Mouse (Mus musculus) CH12.LX (cell line): ENCODE data around the gene Naa40. TPM values are rescaled to one million over a fixed set of nuclear protein-coding genes. Genes with fewer than 3 reads are reported as not detected.
A peak's percentile ranks its signal among the peaks of the same experiment; 100 is the strongest.

ENCODE experiments used
- DNase-seq: peaks from one replicate; pipeline ENCODE4 v3.0.0-alpha.2; 2013; ENCODE audit errors: extremely low read depth
- H3K27ac ChIP-seq: 2 replicates; pipeline ENCODE4 v1.5.1; 2012; ENCODE audit warnings: low read depth, mild to moderate bottlenecking, control low read depth, moderate library complexity; ENCODE audit not compliant: insufficient read depth
- H3K27me3 ChIP-seq: replicated peaks from 2 replicates; pipeline ENCODE3; 2012; ENCODE audit warnings: inconsistent platforms
- H3K36me3 ChIP-seq, 2 experiments: replicated peaks in 1 of 2; 2 replicates each; pipeline versions ENCODE3 to v1.6.1; 2012; ENCODE audit warnings: inconsistent platforms in 1 of 2, low read length in 1 of 2, mild to moderate bottlenecking in 1 of 2, mixed read lengths in 1 of 2, moderate library complexity in 1 of 2; ENCODE audit not compliant: control insufficient read depth in 1 of 2, insufficient read depth in 1 of 2
- H3K4me1 ChIP-seq, 2 experiments: 2 replicates each; pipeline ENCODE4 v1.6.1; 2012; ENCODE audit warnings: inconsistent platforms in 1 of 2, moderate library complexity in 1 of 2; ENCODE audit not compliant: insufficient read depth in 2 of 2, control insufficient read depth in 1 of 2
- H3K4me2 ChIP-seq: 2 replicates; pipeline ENCODE4 v1.6.1; 2012; ENCODE audit warnings: low read depth, mild to moderate bottlenecking, control low read depth; ENCODE audit not compliant: poor library complexity, insufficient read depth, severe bottlenecking
- H3K4me3 ChIP-seq, 3 experiments: fragments of 150-350 bp in 1 of 3; sonication (generic) in 1 of 3; replicated peaks in 1 of 3; 2 replicates each; pipeline versions ENCODE3 to v1.5.1; 2011 to 2012; ENCODE audit warnings: low read depth in 2 of 3, low read length in 2 of 3, mild to moderate bottlenecking in 2 of 3, moderate library complexity in 2 of 3, control low read depth in 1 of 3, improper control_type of control experiment in 1 of 3, inconsistent platforms in 1 of 3, mixed read lengths in 1 of 3; ENCODE audit not compliant: poor library complexity in 1 of 3
- H3K79me2 ChIP-seq: replicated peaks from 2 replicates; pipeline ENCODE4 v1.6.1; 2012; ENCODE audit warnings: mild to moderate bottlenecking, moderate library complexity; ENCODE audit not compliant: control insufficient read depth, poor library complexity, insufficient read depth, severe bottlenecking; ENCODE audit errors: extremely low read depth
- H3K9ac ChIP-seq: 2 replicates; pipeline ENCODE4 v1.6.1; 2012; ENCODE audit warnings: low read depth, mild to moderate bottlenecking, control low read depth, moderate library complexity; ENCODE audit not compliant: insufficient read depth
- H3K9me3 ChIP-seq: replicated peaks from 2 replicates; pipeline ENCODE3; 2012; ENCODE audit warnings: low read length, inconsistent platforms, mixed read lengths
- BHLHE40 ChIP-seq: IDR thresholded peaks from 2 replicates; pipeline ENCODE4 v1.6.1; 2011; ENCODE audit warnings: mild to moderate bottlenecking, low read depth, low read length, improper control_type of control experiment
- CHD1 ChIP-seq: IDR thresholded peaks from 2 replicates; pipeline ENCODE4 v1.6.1; 2012; ENCODE audit warnings: low read depth, low read length, improper control_type of control experiment, inconsistent platforms
- CHD2 ChIP-seq: IDR thresholded peaks from 2 replicates; pipeline ENCODE4 v1.6.1; 2011; ENCODE audit warnings: low read length, improper control_type of control experiment
- CTCF ChIP-seq, 2 experiments: IDR thresholded peaks in 1 of 2; conservative IDR thresholded peaks in 1 of 2; 2 replicates each; pipeline ENCODE4 v1.5.1; 2011 to 2012; ENCODE audit warnings: low read depth in 2 of 2, low read length in 2 of 2, improper control_type of control experiment in 1 of 2, inconsistent platforms in 1 of 2, mild to moderate bottlenecking in 1 of 2, moderate library complexity in 1 of 2
- E2F4 ChIP-seq: IDR thresholded peaks from 2 replicates; pipeline ENCODE4 v1.6.1; 2011; ENCODE audit warnings: low read depth, low read length, improper control_type of control experiment; ENCODE audit not compliant: insufficient replicate concordance
- ELF1 ChIP-seq: IDR thresholded peaks from 2 replicates; pipeline ENCODE4 v1.6.1; 2014; ENCODE audit warnings: low read depth, mild to moderate bottlenecking, inconsistent platforms, low read length, improper control_type of control experiment
- EP300 ChIP-seq: IDR thresholded peaks from 2 replicates; pipeline ENCODE4 v1.6.1; 2011; ENCODE audit warnings: low read length, improper control_type of control experiment
- ETS1 ChIP-seq: conservative IDR thresholded peaks from 2 replicates; pipeline ENCODE4 v1.6.1; 2012; ENCODE audit warnings: low read depth, mild to moderate bottlenecking, inconsistent platforms, low read length, improper control_type of control experiment, moderate library complexity
- GABPA ChIP-seq: IDR thresholded peaks from 2 replicates; pipeline ENCODE4 v1.6.1; 2012; ENCODE audit warnings: low read depth, low read length, improper control_type of control experiment, inconsistent platforms; ENCODE audit not compliant: insufficient replicate concordance
- HCFC1 ChIP-seq: IDR thresholded peaks from 2 replicates; pipeline ENCODE4 v1.6.1; 2012; ENCODE audit warnings: low read depth, mild to moderate bottlenecking, inconsistent platforms, low read length, improper control_type of control experiment
- IRF4 ChIP-seq: IDR thresholded peaks from 2 replicates; pipeline ENCODE4 v1.6.1; 2014; ENCODE audit warnings: low read depth, mild to moderate bottlenecking, inconsistent platforms, low read length, improper control_type of control experiment
- JUN ChIP-seq: IDR thresholded peaks from 2 replicates; pipeline ENCODE4 v1.6.1; 2011; ENCODE audit warnings: low read depth, mild to moderate bottlenecking, low read length, improper control_type of control experiment, moderate library complexity; ENCODE audit not compliant: insufficient read depth
- JUND ChIP-seq: conservative IDR thresholded peaks from 2 replicates; pipeline ENCODE4 v1.6.1; 2011; ENCODE audit warnings: low read depth, low read length, improper control_type of control experiment
- KAT2A ChIP-seq: IDR thresholded peaks from 2 replicates; pipeline ENCODE4 v1.6.1; 2012; ENCODE audit warnings: low read length, improper control_type of control experiment, inconsistent platforms; ENCODE audit not compliant: insufficient replicate concordance
- MAFK ChIP-seq: IDR thresholded peaks from 2 replicates; pipeline ENCODE4 v1.6.1; 2011; ENCODE audit warnings: low read length, improper control_type of control experiment; ENCODE audit not compliant: insufficient replicate concordance
- MAX ChIP-seq: IDR thresholded peaks from 2 replicates; pipeline ENCODE4 v1.6.1; 2011; ENCODE audit warnings: low read length, improper control_type of control experiment
- MAZ ChIP-seq: IDR thresholded peaks from 2 replicates; pipeline ENCODE4 v1.6.1; 2012; ENCODE audit warnings: low read depth, mild to moderate bottlenecking, inconsistent platforms, low read length, improper control_type of control experiment, moderate library complexity
- MEF2A ChIP-seq: IDR thresholded peaks from 2 replicates; pipeline ENCODE4 v1.6.1; 2014; ENCODE audit warnings: low read depth, mild to moderate bottlenecking, inconsistent platforms, low read length, improper control_type of control experiment, borderline replicate concordance
- MXI1 ChIP-seq: IDR thresholded peaks from 2 replicates; pipeline ENCODE4 v1.6.1; 2011; ENCODE audit warnings: mild to moderate bottlenecking, low read depth, low read length, improper control_type of control experiment
- MYC ChIP-seq: IDR thresholded peaks from 2 replicates; pipeline ENCODE4 v1.6.1; 2011; ENCODE audit warnings: low read depth, mild to moderate bottlenecking, improper control_type of control experiment, low read length
- NELFE ChIP-seq: IDR thresholded peaks from 2 replicates; pipeline ENCODE4 v1.6.1; 2011; ENCODE audit warnings: low read depth, low read length, improper control_type of control experiment
- NRF1 ChIP-seq: IDR thresholded peaks from 2 replicates; pipeline ENCODE4 v1.6.1; 2014; ENCODE audit warnings: low read depth, mild to moderate bottlenecking, inconsistent platforms, low read length, improper control_type of control experiment, moderate library complexity
- PAX5 ChIP-seq: IDR thresholded peaks from 2 replicates; pipeline ENCODE4 v1.6.1; 2012; ENCODE audit warnings: low read length, inconsistent platforms, mixed read lengths
- POLR2A ChIP-seq: IDR thresholded peaks from 2 replicates; pipeline ENCODE4 v1.6.1; 2011; ENCODE audit warnings: low read depth, mild to moderate bottlenecking, improper control_type of control experiment, low read length
- POLR2AphosphoS2 ChIP-seq: IDR thresholded peaks from 2 replicates; pipeline ENCODE4 v1.6.1; 2011; ENCODE audit warnings: low read depth, low read length, improper control_type of control experiment
- RAD21 ChIP-seq: IDR thresholded peaks from 2 replicates; pipeline ENCODE4 v1.6.1; 2011; ENCODE audit warnings: low read depth, mild to moderate bottlenecking, low read length, improper control_type of control experiment, moderate library complexity
- RCOR1 ChIP-seq: conservative IDR thresholded peaks from 2 replicates; pipeline ENCODE4 v1.6.1; 2012; ENCODE audit warnings: low read depth, mild to moderate bottlenecking, inconsistent platforms, low read length, improper control_type of control experiment
- SIN3A ChIP-seq: IDR thresholded peaks from 2 replicates; pipeline ENCODE4 v1.6.1; 2012; ENCODE audit warnings: low read length, improper control_type of control experiment, inconsistent platforms
- SMC3 ChIP-seq: IDR thresholded peaks from 2 replicates; pipeline ENCODE4 v1.6.1; 2011; ENCODE audit warnings: low read depth, low read length, improper control_type of control experiment
- TBP ChIP-seq: conservative IDR thresholded peaks from 2 replicates; pipeline ENCODE4 v1.6.1; 2011; ENCODE audit warnings: low read depth, low read length, improper control_type of control experiment
- TCF12 ChIP-seq: IDR thresholded peaks from 2 replicates; pipeline ENCODE4 v1.6.1; 2014; ENCODE audit warnings: low read depth, mild to moderate bottlenecking, inconsistent platforms, low read length, improper control_type of control experiment
- UBTF ChIP-seq: IDR thresholded peaks from 2 replicates; pipeline ENCODE4 v1.6.1; 2012; ENCODE audit warnings: low read depth, mild to moderate bottlenecking, inconsistent platforms, low read length, improper control_type of control experiment, moderate library complexity
- USF1 ChIP-seq: IDR thresholded peaks from 2 replicates; pipeline ENCODE4 v1.6.1; 2014; ENCODE audit warnings: low read depth, mild to moderate bottlenecking, inconsistent platforms, low read length, improper control_type of control experiment
- USF2 ChIP-seq: conservative IDR thresholded peaks from 2 replicates; pipeline ENCODE4 v1.6.1; 2011; ENCODE audit warnings: low read depth, low read length, improper control_type of control experiment
- ZC3H11A ChIP-seq: IDR thresholded peaks from 2 replicates; pipeline ENCODE4 v1.6.1; 2012; ENCODE audit warnings: low read depth, mild to moderate bottlenecking, inconsistent platforms, low read length, improper control_type of control experiment
- ZKSCAN1 ChIP-seq: IDR thresholded peaks from 2 replicates; pipeline ENCODE4 v1.6.1; 2012; ENCODE audit warnings: low read depth, inconsistent platforms, low read length, improper control_type of control experiment, borderline replicate concordance
- ZMIZ1 ChIP-seq: IDR thresholded peaks from 2 replicates; pipeline ENCODE4 v1.6.1; 2012; ENCODE audit warnings: low read depth, mild to moderate bottlenecking, inconsistent platforms, low read length, improper control_type of control experiment
- ZNF384 ChIP-seq: IDR thresholded peaks from 2 replicates; pipeline ENCODE4 v1.6.1; 2012; ENCODE audit warnings: low read depth, low read length, improper control_type of control experiment, inconsistent platforms
- dilution Hi-C: fragments of 300-500 bp; cut with MboI; formaldehyde crosslinking; loops from 2 replicates; pipeline ENCODE4 v1.14.3; 2020; ENCODE audit warnings: low sequenced_read_pairs; ENCODE audit not compliant: extremely low pct_unique_long_range_greater_than_20kb, extremely low pct_ligation_motif_present
- in situ Hi-C: fragments of 300-500 bp; cut with MboI; formaldehyde crosslinking; loops from 3 replicates; pipeline ENCODE4 v1.14.3; 2019; ENCODE audit warnings: low sequenced_read_pairs, low pct_ligation_motif_present, low pct_unique_long_range_greater_than_20kb, mixed read lengths
- polyA plus RNA-seq: library from polyadenylated mRNA; unstranded; fragments of >175 nt; gene quantifications from 2 replicates; pipeline ENCODE4 v1.2.1, GENCODE M21; 2012; ENCODE audit warnings: low read depth; ENCODE audit not compliant: insufficient read length
- total RNA-seq, 2 experiments: library from RNA; depleted of rRNA; stranded (reverse); fragments of 300-350 nt in 1 of 2; fragments of >200 nt in 1 of 2; gene quantifications; 2 replicates each; pipeline ENCODE4 v1.2.3; 2012 to 2014

Gene Naa40
- total and polyA plus RNA-seq, 3 experiments = 40.6 to 69.3 (median 65.7) TPM

- H3K36me3 ChIP-seq = peaks cover 21 to 37% of the 10 kb centered on the region in 2 experiments
- peaks cover 8 to 37% of the 10 kb centered on the region in 2 experiments; a peak in 3 of 4 replicates for H3K4me1 ChIP-seq
- H3K79me2 ChIP-seq = peaks cover 38% of the 10 kb centered on the region
- no peaks in the 10 kb centered on the region for H3K27me3 ChIP-seq
- peak within 1 kb of the TSS; percentile 59 for H3K27ac ChIP-seq
- peak; percentile 98 for DNase-seq
- H3K4me2 ChIP-seq = peak within 1 kb of the TSS; percentile 92
- H3K9me3 ChIP-seq = no peaks in the 10 kb centered on the region
- in situ Hi-C loops (no loop called here), dilution Hi-C loops (no loop called here)
- TF ChIP-seq ELF1 (peak; percentile 99), TCF12 (peak; percentile 24; the same call in 1 of the 2 replicates), E2F4 (peak; percentile 99), IRF4 (peak; percentile 17; the same call in 1 of the 2 replicates), JUND (no peak), BHLHE40 (no peak), MYC (no peak; the same call in 1 of the 2 replicates), SMC3 (no peak), ZC3H11A (no peak), ETS1 (no peak), CHD1 (no peak), MAX (no peak; the same call in 1 of the 2 replicates), MAZ (peak; percentile 59; the same call in 1 of the 2 replicates), USF2 (no peak), RAD21 (no peak), CHD2 (0 out of 2 replicates have a peak, but pooled peaks have one; percentile 30), SIN3A (peak; percentile 97), ZNF384 (no peak), NRF1 (peak; percentile 54), POLR2A (peak; percentile 89), MAFK (no peak), USF1 (no peak), TBP (peak; percentile 88), UBTF (no peak), CTCF (conservative IDR thresholded peaks at IDR 0.05 in 1 of 2, IDR thresholded peaks at IDR 0.05 in 1 of 2; ENCODE audit: low read depth in 2 of 2, low read length in 2 of 2) (no peak), MXI1 (peak; percentile 77), JUN (no peak), ZMIZ1 (no peak), PAX5 (no peak), MEF2A (no peak; the same call in 1 of the 2 replicates), POLR2AphosphoS2 (peak; percentile 58; the same call in 1 of the 2 replicates), EP300 (no peak), HCFC1 (peak; percentile 88), KAT2A (0 out of 2 replicates have a peak, but pooled peaks have one; percentile 66), NELFE (peak; percentile 39; the same call in 1 of the 2 replicates), ZKSCAN1 (no peak), GABPA (no peak), RCOR1 (no peak)
- H3K4me3 ChIP-seq = peak within 1 kb of the TSS; percentile 81 to 99 (median 91)
- peak within 1 kb of the TSS; percentile 94 for H3K9ac ChIP-seq
Observed at GRCm38 (mm10) chr19:7217162-7217925, 23.6 kb downstream of the Naa40 start, which contains the start of gene Cox8a. Gene Cox8a (minus strand): TSS chr19:7217616.
